Mouse (Mus musculus): ENCODE measurements around the gene Olfr560.

Olfr560 gene

DNA sequence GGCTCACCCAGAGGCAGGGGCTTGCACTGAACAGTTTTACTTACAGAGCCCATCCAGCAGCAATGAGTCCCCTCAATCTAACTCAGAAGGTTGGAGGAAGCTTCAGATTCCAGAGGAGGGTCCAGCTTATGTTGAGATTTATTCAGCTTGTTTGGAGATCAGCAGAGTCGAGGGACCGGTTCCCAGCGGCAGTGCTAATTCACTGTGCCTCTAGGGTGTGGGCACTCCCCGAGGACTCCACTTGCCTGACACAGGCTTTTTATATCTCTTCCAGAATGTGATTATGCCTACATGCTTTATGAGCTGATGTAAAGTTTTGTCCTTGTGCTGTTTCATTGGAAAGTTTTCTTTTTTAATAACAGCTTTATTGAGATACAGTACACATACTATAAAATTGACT is at the start of gene Olfr560, which contains the start of gene Olfr78:
TSS of gene Olfr560 (minus strand) at position 101 of the 400 bp plus-strand sequence.
TSS of gene Olfr78 (minus strand) at position 206 of the 400 bp plus-strand sequence.
- DNase-seq (ENCODE audit: low read depth) = no peak

DNA sequence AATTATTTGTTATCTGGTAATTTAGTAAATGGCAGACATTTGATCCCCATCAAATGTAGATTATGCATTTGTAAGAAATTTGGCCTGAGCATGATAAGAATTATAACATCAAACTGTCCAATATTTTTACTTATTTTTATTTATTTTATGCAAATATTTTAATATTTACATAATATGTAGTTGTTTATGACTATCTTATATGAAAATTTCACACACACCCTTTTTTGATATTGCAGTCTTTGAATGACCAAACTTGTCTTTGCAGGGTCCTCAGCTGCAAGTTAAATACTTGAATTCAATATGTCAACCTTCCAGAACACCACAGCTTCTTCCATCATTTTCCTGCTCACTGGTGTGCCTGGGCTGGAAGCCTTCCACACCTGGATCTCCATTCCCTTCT is 44.0 kb upstream of the Olfr560 start, which contains the start of gene Olfr564:
TSS of gene Olfr564 (plus strand) at position 301 of the 400 bp plus-strand sequence.
- DNase-seq (ENCODE audit: low read depth) = no peak

DNA sequence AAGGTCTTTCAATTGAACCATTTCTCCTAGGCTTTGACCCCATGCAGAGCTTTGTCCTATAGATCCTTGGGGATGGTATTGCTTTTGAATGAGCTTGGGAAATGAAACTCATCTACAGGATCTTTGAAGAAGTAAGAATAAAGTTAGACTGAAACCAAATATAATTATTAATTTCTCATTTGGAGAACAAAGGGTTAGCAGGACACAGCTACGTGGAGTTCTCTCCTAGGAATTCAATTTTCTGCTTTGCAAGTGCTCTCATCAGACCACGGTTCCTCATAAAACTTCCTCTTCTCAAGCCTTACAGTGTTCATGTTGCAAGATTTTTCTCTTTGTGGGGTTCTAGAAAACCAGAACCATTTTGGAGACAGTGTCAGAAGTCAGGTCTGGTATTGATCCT is 11.8 kb upstream of the Olfr560 start, which contains the start of gene Olfr561:
TSS of gene Olfr561 (plus strand) at position 301 of the 400 bp plus-strand sequence.
- no peak for DNase-seq (ENCODE audit: low read depth)

DNA sequence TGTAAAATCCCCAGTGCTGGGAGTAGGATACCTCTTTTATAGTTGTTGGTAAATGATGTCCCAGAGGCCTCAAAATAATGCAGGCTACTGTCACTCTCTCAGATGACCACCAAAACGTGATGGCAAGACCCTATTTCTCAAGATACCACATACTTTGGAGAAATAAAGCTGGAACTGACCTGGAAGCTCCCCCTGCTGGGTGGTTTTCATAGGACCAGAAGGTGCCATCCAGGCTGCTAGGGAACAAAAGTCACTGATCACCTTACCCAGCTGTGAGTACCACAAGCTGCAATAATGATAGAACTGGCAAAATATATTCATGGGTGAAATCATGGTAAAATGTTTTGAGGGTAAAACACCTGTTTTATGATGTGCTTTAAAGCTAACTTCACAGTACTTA is 7.1 kb downstream of the Olfr560 start:
- peak; percentile 19 for DNase-seq (ENCODE audit: low read depth)

DNA sequence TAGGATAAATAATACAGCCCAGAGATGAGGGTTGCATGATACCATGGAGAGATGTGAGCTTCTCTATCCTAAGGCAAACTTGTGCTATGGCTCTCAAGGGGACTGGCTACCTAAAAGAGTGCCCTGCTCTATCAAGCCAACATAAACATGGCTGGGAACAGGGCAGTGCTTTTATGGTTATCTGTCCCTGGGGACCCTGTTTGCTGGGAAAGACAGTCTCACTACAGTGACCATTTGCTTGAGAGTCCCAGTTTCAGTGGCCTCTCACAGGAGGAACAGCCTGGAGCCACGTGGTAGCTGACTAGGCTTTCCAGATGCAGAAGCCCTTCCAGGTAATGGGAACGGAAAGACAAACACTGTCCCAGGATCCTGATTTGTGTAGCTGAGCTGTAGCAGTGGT is 21.5 kb downstream of the Olfr560 start:
- no peak for DNase-seq (ENCODE audit: low read depth)

DNA sequence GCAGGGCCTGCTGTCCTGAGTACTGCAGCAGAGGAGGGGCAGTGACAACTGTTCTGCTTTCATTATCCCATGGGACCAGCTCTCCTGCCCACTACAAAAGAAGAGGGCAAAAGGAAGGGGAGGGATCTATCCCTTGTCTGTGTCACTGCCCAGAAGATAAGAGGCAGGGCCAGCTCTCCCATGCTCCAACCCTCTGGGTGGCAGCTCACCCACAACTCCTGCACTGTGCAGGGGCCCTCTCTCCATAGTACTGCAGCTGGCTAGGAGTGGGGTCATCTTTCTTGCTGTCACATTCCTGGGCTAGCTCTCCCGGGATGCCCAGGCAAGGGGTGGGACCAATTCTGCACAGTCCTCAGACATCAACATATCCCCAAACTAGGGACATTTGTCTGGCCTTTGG is 25.4 kb downstream of the Olfr560 start:
- no peak for DNase-seq (ENCODE audit: low read depth)

DNA sequence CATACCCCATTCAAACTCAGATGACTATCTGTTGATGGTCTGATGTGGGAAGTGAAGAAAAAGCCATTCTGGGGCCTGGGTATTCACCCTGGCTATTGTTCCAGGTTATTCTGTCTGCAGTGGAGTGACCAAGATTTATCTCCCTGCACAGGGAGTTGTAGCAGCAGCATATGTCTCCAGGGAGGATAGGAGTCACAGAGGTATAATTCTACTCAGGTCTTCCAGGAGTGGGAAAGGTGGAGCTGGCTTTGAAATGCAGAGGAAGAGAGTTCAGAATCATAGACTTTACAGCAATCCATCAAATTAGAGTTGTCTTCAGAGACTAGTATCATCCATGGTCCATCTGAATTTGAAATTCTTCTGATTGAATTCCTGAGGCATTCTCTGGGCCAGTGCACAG is 31.8 kb downstream of the Olfr560 start, which contains the start of gene Olfr559:
TSS of gene Olfr559 (minus strand) at position 101 of the 400 bp plus-strand sequence.
- DNase-seq (ENCODE audit: low read depth) = no peak

DNA sequence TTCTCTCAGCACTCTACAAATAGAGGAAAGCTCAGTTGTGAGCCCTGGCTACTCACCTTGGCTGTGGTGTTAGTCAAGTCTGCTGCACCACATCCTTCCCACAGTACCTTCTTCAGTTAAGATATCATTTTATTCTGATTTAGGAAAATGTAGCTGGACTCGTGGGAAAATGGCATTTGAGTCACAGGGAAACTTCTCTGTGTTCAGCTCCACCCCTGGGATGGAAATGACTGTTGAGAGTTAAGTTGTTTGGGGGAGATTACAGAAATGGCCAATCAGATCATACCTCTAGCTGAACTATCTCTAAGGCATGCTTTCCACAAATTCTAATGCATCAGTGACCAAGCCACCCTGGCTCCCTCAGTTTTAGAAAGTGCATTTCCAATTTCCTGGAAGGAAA is 40.2 kb downstream of the Olfr560 start, which contains the start of gene Olfr33:
TSS of gene Olfr33 (minus strand) at position 101 of the 400 bp plus-strand sequence.
- DNase-seq (ENCODE audit: low read depth) = no peak

DNA sequence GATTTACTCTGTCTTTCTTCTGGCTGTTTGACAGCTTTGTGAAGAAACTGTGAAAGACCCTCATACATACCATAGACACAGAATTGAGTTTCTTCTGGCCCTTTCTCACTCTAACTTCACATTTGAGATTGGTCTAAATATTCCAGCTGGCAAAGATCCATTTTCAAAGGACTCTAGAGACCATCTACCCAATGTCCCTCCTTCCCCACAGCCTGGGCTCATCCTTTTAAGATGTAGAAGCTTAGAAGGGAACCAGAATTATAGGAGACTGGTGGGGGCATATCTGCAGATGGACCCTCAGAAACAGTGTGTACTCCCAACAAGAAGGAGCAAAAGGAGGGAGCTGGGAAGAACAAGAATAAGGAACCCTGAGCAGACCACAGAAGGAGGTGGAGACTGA is 57.3 kb downstream of the Olfr560 start, which contains the start of gene Olfr558:
TSS of gene Olfr558 (plus strand) at position 301 of the 400 bp plus-strand sequence.
- DNase-seq (ENCODE audit: low read depth) = no peak
